Mouse (Mus musculus) hindbrain, postnatal 0 days (tissue): ENCODE measurements around the gene Kcnk1. TPM values are rescaled to one million over a fixed set of nuclear protein-coding genes. Genes with fewer than 3 reads are reported as not detected.

ENCODE experiments used
- ATAC-seq: fragments of 200-750 bp; cut with Nextera tagmentation; 2 replicates; pipeline ENCODE4 v1.8.0; 2017; ENCODE audit warnings: mild to moderate bottlenecking, moderate TSS enrichment, moderate library complexity
- DNase-seq: peaks from one replicate; pipeline ENCODE4 v3.0.0-alpha.2; 2015; ENCODE audit warnings: low spot score
- H3K27ac ChIP-seq: fragments of 300-500 bp; sonication (generic); 2 replicates; pipeline ENCODE4 v1.5.1; 2014; ENCODE audit warnings: mild to moderate bottlenecking
- H3K27me3 ChIP-seq: fragments of 300-500 bp; sonication (generic); 2 replicates; pipeline ENCODE4 v1.6.1; 2014; ENCODE audit warnings: low read length, mixed read lengths; ENCODE audit not compliant: insufficient read depth
- H3K36me3 ChIP-seq: fragments of 300-500 bp; sonication (generic); 2 replicates; pipeline ENCODE4 v1.6.1; 2014; ENCODE audit warnings: low read length, mixed read lengths; ENCODE audit not compliant: insufficient read depth
- H3K4me1 ChIP-seq: fragments of 300-500 bp; sonication (generic); 2 replicates; pipeline ENCODE4 v1.6.1; 2014; ENCODE audit warnings: antibody characterized with exemption, low read length, mixed read lengths; ENCODE audit not compliant: insufficient read depth
- H3K4me2 ChIP-seq: fragments of 300-500 bp; sonication (generic); 2 replicates; pipeline ENCODE4 v1.6.1; 2014; ENCODE audit warnings: low read depth, mild to moderate bottlenecking, low read length, moderate library complexity, mixed read lengths
- H3K4me3 ChIP-seq: fragments of 300-500 bp; sonication (generic); 2 replicates; pipeline ENCODE4 v1.5.1; 2014; ENCODE audit warnings: low read length
- H3K9ac ChIP-seq: fragments of 300-500 bp; sonication (generic); replicated peaks from 2 replicates; pipeline ENCODE4 v1.6.1; 2014; ENCODE audit warnings: mild to moderate bottlenecking, low read length, moderate library complexity, mixed read lengths
- H3K9me3 ChIP-seq: fragments of 300-500 bp; sonication (generic); 2 replicates; pipeline ENCODE4 v1.6.1; 2016; ENCODE audit warnings: low read length, mixed read lengths
- CTCF ChIP-seq: IDR thresholded peaks from 2 replicates; pipeline ENCODE4 v1.5.1; 2016; ENCODE audit warnings: antibody characterized with exemption, control low read depth, low read depth
- WGBS: fragments of 180-500 bp; shearing (Covaris S2); extraction: QIAGEN DNeasy Blood & Tissue Kit; methylation state at CpG from one replicate; pipeline ENCODE4 v1.1.7; 2014; 5-methylcytosine and 5-hydroxymethylcytosine counted together
- polyA plus RNA-seq: library from polyadenylated mRNA; unstranded; fragments of >200 nt; fragmentation: Nextera tagmentation; extraction: Ambion mirVana; gene quantifications from 2 replicates; pipeline ENCODE4 v1.2.1, GENCODE M21; 2015
- total RNA-seq: library from RNA; depleted of rRNA; stranded (reverse); fragments of >200 nt; gene quantifications from 2 replicates; pipeline ENCODE4 v1.2.3, GENCODE M21; 2014

The Kcnk1 gene
- total and polyA plus RNA-seq, 2 experiments from 2014 or later, result 38.2 to 75.5 TPM

DNA sequence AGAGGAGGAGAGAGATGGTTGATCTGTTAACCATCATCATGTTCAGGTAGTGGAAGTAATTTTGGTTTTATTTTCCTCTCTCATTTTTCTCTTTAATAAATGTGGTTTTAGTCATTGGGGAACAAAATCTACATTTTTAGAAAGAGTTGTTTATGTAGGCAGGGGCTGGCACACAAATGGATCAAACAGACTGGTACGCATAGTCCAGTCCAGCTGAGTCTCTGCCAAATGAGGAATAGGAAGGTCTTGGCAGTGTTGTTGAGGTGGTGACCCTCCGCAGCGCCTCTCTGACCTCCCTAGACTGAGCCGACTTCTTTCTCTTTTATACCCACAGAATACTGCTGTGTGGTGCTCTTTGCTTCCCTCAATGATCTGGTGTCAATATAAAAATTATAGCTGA, 19.0 kb upstream of the Kcnk1 start:
- H3K9ac ChIP-seq, result no peak overlapping the region
- WGBS, result 52% methylated on average over 4 of the region's 4 CpGs
- TF ChIP-seq CTCF, result no peak
- DNase-seq, result no peak
- H3K36me3 ChIP-seq, result no peaks in the 10 kb centered on the region
- no peaks in the 10 kb centered on the region for H3K27me3 ChIP-seq
- no peaks in the 10 kb centered on the region for H3K9me3 ChIP-seq
- H3K4me3 ChIP-seq, result no peak overlapping the region
- H3K4me2 ChIP-seq, result no peak overlapping the region
- H3K4me1 ChIP-seq, result no peaks in the 10 kb centered on the region
- ATAC-seq, result no peak
- H3K27ac ChIP-seq, result no peak overlapping the region

GRCm38 (mm10) chr8:125980826-125981225, 14.1 kb upstream of the Kcnk1 start:
- 26% methylated on average over 6 of the region's 6 CpGs for WGBS
- no peak overlapping the region for H3K27ac ChIP-seq
- no peak for DNase-seq
- no peaks in the 10 kb centered on the region for H3K27me3 ChIP-seq
- ATAC-seq, result no peak
- no peaks in the 10 kb centered on the region for H3K9me3 ChIP-seq
- no peaks in the 10 kb centered on the region for H3K4me1 ChIP-seq
- no peak overlapping the region for H3K9ac ChIP-seq
- no peak overlapping the region for H3K4me2 ChIP-seq
- no peaks in the 10 kb centered on the region for H3K36me3 ChIP-seq
- TF ChIP-seq CTCF, result no peak
- H3K4me3 ChIP-seq, result no peak overlapping the region

DNA sequence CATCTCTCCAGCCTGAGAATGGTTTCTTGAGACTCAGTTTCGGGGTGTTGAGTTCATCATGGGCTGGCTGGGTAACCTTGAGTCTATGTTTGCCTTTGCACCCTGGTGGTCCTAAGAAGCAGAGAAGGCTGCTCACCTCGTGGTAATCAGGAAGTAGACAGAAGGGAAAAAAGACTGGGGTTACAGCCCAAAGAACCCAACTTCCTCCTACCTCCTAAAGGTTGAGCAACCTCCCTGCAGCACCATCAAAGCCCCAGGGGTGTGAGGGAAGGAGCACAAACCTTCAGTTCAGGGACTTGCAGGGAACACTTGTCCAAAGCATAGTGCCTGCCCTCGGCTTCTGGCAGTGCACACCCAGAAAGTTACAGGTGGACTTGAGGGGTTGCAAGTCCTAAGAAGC, 11.5 kb upstream of the Kcnk1 start:
- TF ChIP-seq CTCF, result no peak
- no peaks in the 10 kb centered on the region for H3K9me3 ChIP-seq
- DNase-seq (no peak), ATAC-seq (no peak)
- no peak overlapping the region for H3K27ac ChIP-seq
- H3K9ac ChIP-seq, result no peak overlapping the region
- H3K4me2 ChIP-seq, result no peak overlapping the region
- 73% methylated on average over 3 of the region's 3 CpGs for WGBS
- no peak overlapping the region for H3K4me3 ChIP-seq
- no peaks in the 10 kb centered on the region for H3K36me3 ChIP-seq
- H3K4me1 ChIP-seq, result 0 out of 2 replicates have a peak, but pooled peaks cover 2% of the 10 kb centered on the region
- no peaks in the 10 kb centered on the region for H3K27me3 ChIP-seq

- TF ChIP-seq CTCF, result no peak
- no peak for DNase-seq
- H3K4me3 ChIP-seq, result no peak overlapping the region
- H3K4me2 ChIP-seq, result no peak overlapping the region
- H3K9ac ChIP-seq, result no peak overlapping the region
- ATAC-seq, result no peak
- H3K36me3 ChIP-seq, result no peaks in the 10 kb centered on the region
- 90% methylated on average over 4 of the region's 4 CpGs for WGBS
- H3K27ac ChIP-seq, result no peak overlapping the region
- H3K27me3 ChIP-seq, result no peaks in the 10 kb centered on the region
- H3K9me3 ChIP-seq, result no peaks in the 10 kb centered on the region
- H3K4me1 ChIP-seq, result 0 out of 2 replicates have a peak, but pooled peaks cover 2% of the 10 kb centered on the region
Observed at GRCm38 (mm10) chr8:125984140-125984539, 10.8 kb upstream of the Kcnk1 start.

DNA sequence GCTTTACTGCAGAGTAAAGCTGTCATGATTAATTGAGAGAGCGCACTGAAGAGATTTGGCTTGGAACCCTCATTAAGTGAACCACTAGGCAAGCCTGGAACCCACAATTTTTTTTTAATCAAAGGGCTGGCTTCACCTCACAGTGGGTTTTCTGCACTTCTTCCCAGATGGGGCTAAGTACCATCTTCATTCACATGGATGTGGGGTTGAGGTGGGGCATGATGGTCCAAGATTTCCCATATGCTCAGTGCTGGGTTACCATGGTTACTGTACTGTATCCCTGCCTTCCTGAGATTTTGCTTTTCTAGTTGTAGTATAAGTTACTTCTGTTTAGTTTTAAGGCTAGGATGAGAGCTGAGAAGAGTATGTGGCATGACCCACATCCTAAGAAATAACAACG, 9.6 kb upstream of the Kcnk1 start:
- 0 out of 2 replicates have a peak, but pooled peaks cover 2% of the 10 kb centered on the region for H3K4me1 ChIP-seq
- no peak for ATAC-seq
- H3K36me3 ChIP-seq, result no peaks in the 10 kb centered on the region
- DNase-seq, result peak; percentile 11
- H3K4me3 ChIP-seq, result no peak overlapping the region
- no peak for TF ChIP-seq CTCF
- H3K4me2 ChIP-seq, result no peak overlapping the region
- H3K9me3 ChIP-seq, result no peaks in the 10 kb centered on the region
- H3K27ac ChIP-seq, result no peak overlapping the region
- no peaks in the 10 kb centered on the region for H3K27me3 ChIP-seq
- no peak overlapping the region for H3K9ac ChIP-seq
- WGBS, result 80% methylated on average over 2 of the region's 2 CpGs

DNA sequence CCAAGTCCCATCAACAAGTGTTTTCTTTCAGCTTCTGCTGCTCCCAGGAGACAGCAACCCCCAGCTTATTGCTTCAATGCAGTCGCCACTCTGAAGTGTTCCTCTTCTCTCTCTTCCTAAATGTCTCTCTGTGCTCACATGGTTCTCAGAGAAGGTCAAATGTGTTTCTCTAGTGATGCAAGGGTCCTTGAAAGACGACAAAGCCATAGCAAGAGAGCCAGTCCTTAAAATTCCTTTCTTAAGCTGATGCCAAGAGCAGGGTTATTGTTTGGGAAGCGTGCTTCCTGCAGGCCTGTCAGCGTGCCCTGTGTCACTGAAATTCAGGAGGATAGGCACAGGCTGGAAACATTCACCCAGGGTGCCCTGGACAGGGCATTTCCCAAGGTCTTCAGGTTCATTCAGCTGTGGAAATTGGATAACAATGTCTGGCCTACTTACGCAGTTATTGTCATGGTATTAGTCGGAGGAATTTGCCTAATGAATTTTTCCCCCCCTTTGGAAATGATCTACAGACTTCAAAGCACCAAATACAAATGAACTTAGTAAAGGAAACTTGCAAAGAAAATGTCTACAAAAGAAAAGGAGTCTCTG, 7.9 kb upstream of the Kcnk1 start:
- Histone ChIP-seq H3K27me3 (no peaks in the 10 kb centered on the region), H3K4me2 (no peak overlapping the region), H3K36me3 (no peaks in the 10 kb centered on the region), H3K4me3 (no peak overlapping the region), H3K9me3 (no peaks in the 10 kb centered on the region), H3K4me1 (0 out of 2 replicates have a peak, but pooled peaks cover 2% of the 10 kb centered on the region), H3K9ac (no peak overlapping the region), H3K27ac (peak overlapping the region; percentile 41)
- DNase-seq (peak; percentile 36), ATAC-seq (peak; percentile 71; the same call in 1 of the 2 replicates)
- no peak for TF ChIP-seq CTCF
- WGBS, result 17% methylated on average over 6 of the region's 6 CpGs

- Histone ChIP-seq H3K27me3 (no peaks in the 10 kb centered on the region), H3K36me3 (no peaks in the 10 kb centered on the region), H3K4me3 (no peak overlapping the region), H3K9me3 (no peaks in the 10 kb centered on the region), H3K4me1 (0 out of 2 replicates have a peak, but pooled peaks cover 2% of the 10 kb centered on the region), H3K27ac (no peak overlapping the region), H3K4me2 (no peak overlapping the region), H3K9ac (no peak overlapping the region)
- DNase-seq (no peak), ATAC-seq (no peak)
- TF ChIP-seq CTCF, result no peak
- 52% methylated on average over 2 of the region's 2 CpGs for WGBS
Observed at GRCm38 (mm10) chr8:125987996-125988395, 7.0 kb upstream of the Kcnk1 start.
